Mouse (Mus musculus) frontal cortex, postnatal 36 days (tissue): ENCODE results near the gene Erich3.
"Not testable (repeated sequence)": the region's sequence is repeated elsewhere in the genome, so short reads cannot be mapped to it uniquely, and the experiment has no call there.

Experiments
- DNase-seq, 2 experiments: peaks; one replicate each; pipeline ENCODE4 v3.0.0; 2022; ENCODE audit warnings: low spot score in 2 of 2

Gene Erich3

DNA sequence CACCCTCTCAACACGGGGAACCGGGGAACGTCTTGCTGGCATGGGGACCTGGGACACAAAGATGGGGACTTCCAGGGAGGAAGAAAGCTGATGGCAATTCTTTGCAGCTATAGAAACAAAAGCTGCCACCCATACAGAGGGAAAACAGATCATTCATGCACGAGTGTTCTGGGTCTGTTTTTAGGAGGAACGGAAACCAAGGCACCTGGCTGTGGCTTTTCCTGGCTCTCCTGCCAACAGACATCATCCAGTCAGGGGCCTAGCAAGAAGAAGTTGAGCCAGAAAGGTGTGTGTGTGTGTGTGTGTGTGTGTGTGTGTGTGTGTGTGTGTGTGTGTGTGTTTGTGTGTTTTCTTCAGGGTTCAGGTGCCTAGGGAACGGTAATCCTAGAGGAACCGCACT, at the start of gene Erich3:
TSS of gene Erich3 (plus strand) at position 315 of the 400 bp plus-strand sequence.
- DNase-seq, result no peak

DNA sequence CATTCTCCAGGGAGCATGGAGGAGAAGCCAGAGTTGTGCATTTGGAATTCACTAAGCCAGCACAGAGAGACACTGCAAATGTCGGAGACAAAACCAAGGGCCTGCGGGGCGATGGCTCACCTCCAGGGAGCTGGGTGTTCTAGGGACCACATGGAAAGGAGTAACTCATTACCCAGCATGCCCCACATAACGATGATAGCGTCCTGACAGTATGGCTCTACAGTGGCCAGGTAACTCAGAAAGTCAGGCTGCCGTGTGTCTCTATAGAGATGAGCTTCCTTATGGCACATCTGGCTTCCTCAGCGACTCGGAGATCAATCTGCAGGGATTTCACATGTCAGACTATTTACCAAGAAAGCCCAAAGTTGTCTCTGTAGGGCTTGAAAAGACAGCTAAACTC, 48.9 kb upstream of the Erich3 start:
- no peak for DNase-seq

DNA sequence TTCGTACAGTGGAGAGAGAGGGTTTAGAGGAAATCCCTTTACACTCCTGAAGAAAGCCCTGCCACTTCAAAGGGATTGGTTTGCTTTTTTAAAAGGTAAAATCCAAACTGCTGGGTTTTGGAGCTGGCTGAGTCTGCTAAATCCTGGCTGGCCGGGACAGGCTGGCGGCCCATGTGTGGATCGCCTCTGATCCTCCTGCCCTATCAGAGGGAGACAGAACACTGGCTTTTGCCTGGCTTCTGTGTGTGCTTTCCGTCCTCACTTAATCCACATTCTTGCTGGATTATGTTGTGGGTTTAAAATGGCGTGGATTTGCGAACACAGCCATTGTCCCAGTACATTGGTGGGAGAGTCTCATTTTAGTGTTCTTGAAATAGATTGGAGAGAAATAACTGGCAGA, 48.4 kb upstream of the Erich3 start:
- no peak for DNase-seq

DNA sequence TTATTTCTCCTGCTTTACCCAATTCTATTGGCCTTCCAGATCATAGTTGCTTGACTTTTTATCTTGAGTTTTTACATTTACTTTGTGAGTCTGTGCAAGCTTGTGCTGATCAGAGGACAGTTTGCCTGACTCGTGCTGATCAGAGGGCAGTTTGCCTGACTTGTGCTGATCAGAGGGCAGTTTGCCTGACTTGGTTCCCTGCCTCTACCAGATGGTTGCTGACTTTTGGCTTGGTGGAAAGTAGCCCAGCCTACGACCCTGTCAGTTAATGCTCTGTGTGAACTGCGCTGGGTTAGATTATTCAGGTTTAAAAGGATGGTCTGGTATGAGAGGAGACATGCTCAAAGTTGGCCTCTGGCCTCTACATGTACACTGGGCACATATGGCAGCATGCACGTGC, 47.6 kb upstream of the Erich3 start:
- no peak for DNase-seq

GRCm38 (mm10) chr3:154628284-154628683, 35.4 kb upstream of the Erich3 start:
- no peak for DNase-seq

- DNase-seq, result not testable (repeated sequence)
Measured at GRCm38 (mm10) chr3:154631281-154631680, 32.4 kb upstream of the Erich3 start.

DNA sequence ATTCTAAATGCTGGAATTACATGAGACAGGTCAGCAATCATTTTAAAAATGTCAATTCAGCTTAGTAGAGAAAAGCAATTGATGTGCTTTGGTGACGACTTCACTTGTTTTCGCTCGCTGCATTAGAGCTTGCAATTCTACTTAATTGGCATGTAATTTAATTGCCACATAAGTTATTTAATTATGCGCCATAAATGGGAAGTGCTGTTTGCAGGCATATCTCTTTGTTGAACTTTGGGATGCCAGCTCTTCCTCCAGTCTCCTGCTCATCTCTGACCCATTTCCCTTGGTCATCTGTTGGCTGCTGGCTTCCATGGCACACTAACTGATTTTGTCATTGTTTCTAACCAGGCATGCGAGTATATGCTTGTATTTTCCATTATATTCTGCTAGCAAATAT, 30.6 kb upstream of the Erich3 start:
- no peak for DNase-seq

- DNase-seq, result peak; percentile 33 to 42
Measured at GRCm38 (mm10) chr3:154646638-154647442, 16.8 kb upstream of the Erich3 start.

- no peak for DNase-seq
Measured at GRCm38 (mm10) chr3:154647443-154647780, 16.2 kb upstream of the Erich3 start.

GRCm38 (mm10) chr3:154649411-154650285, 14.0 kb upstream of the Erich3 start:
- DNase-seq, result no peak

- peak; percentile 58 to 83 for DNase-seq
Measured at GRCm38 (mm10) chr3:154651192-154651821, 12.4 kb upstream of the Erich3 start.

DNA sequence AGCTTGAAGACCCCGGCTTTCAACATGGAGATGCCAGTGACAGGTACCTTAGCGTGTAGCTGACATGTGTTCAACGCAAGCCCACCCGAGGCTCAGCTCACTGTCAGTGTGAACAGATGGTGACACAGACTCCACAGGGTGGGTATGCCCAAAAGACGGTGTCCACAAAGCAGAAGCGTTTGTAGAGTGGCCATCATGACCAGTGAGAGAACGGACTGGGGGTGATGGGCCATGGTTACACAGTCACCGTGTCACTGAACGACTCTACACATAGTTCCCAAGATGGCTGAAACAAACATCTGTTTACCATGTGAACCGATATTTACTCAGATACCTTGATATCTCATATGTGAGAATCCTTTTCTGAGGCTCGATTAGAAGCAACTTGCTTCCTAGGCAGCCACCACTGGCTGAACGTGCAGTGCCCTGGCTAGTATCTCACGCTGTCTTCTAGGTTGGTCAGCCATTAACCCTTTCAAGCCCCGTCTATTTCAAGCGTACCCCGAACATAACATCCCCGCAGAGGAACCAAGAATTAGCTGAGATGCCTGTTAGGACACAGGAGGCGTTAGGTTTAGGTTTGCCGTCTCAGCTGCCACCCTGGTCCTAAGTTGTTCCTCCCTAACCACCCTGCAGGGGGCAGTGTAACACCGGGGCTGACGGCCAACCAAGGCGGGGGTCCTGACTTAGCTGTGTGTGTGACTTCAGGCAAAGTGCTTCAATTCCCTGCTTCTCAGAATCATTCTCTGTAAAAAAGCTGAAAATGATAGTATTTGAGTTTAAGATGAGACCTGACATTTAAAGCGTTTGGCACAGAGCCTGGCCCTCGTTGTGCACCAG, 10.9 kb upstream of the Erich3 start:
- DNase-seq, result peak; percentile 85 to 86

DNA sequence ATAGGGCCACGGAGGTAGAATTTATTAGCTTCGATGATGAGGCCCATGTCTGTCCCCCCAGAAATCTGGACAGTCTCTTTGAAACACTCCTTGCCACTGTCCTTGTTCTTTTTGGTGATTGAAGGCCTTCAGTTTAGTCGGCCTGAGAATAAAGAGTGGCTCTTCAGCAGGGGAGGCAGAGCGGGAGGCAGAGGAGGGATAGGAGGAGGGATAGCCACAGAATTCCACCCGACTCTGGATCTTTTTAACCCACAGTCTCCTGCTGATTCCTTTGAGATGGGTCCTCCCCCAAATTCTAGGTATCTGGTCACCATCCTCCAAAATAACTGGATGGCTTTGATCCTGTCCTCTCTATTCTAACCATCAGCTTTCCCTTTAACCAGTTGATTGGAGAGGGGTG, 10.2 kb upstream of the Erich3 start:
- no peak for DNase-seq

DNA sequence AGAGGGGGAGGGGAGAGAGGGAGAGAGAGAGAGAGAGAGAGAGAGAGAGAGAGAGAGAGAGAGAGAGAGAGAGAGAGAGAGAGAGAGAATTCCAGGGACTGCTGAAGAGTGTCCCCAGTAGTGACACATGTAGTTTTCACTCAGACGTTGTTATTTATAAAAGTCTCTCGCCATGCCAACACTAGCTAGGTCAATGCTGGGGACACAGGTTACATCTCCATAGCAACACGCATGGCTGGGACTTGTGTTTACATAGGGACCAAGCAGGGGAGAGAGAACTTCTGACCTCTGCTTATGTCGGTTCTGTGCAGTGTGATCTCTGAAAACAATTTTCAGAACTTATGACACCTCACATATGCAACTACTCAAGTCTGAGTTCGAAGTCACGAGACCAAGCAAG, 9.4 kb upstream of the Erich3 start:
- no peak for DNase-seq

DNA sequence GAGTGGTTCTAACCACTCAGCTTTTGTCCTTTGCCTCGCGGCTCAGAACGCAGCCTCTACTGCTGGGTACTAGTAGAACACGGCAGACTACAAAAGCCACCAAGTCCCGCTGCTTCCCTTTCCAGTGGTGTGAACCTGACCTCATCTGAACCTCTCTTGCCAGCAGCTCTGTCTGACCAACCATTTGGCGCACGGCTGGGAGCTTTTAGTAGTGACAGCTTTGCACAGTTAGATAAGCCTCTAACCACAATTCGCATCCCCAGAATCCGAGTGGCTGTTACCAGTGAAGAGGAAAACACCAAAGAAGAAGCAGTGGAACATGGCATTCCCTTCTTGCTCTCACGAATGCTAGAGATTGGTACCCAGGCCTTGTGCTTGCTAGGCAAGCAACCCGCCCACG, 8.8 kb upstream of the Erich3 start:
- no peak for DNase-seq

DNA sequence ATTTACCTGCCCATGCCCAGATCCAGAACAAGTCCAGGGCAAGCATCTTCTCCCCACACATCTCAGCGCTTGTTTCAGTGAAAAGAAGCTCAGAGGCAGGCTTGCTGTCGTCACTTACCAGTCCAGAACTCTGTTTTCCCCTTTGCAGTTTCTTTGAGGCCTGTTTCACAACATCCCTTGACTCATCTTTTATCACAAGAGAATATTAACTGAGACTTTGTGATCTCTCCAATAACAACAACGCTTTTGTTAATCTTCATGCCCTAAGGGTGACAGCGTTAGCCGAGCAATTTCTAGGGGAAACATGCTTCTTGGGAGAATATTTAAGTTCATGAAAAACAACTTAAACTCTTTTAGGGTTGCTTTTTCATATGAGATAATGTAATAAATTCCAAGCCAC, 7.9 kb upstream of the Erich3 start:
- DNase-seq, result no peak

DNA sequence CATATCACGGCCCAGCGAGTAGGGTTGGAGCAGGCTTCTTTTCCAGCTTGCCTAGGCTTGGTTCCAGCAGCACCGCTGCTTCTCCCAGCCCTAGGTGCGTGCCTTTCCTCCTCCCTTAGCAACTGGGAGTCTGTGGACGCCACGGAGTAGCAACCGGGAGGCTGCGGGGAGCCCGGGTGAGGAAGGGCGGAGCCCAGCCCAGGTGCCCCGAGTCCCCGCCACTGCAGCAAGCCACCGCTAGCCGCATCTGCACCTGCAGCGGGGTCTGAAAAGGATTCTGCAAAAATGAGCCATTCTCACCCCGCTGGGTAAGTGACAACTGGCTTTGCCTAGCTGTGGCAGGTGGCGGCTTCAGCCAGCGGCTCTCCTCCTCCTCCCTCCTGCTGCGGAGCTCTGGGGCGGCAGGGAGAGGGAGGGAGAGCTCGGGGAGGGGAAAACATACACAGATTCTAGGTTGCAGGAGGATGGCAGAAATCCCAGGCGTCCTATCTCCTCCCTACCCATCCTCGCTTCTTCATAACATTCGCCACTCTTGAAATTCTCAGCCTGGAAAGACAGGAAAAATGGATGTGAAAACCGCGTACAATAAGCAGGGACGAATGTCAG, 420 bp downstream of the Erich3 start:
- DNase-seq, result peak; percentile 81 to 84

DNA sequence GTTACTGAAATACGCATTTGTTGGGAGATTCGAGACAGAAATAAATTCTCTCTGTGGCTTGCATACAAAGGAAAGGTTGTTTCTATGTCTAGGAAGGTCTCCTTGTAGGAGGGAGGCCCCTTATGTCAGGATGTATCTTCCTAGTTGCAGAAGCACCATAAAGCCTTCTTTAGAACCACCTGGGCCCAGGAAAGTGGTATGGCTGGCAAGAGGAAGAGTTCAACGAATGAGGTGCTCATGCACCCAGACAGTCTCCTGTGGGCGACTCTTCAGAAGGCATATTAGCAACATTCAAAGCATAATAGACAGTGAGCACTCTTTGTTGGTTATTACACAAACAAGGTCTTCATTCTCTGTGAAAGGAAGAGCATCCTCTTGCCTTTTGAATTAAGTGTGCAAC, 977 bp downstream of the Erich3 start:
- DNase-seq, result no peak

GRCm38 (mm10) chr3:154668485-154668884, 4.8 kb downstream of the Erich3 start:
- DNase-seq, result peak in 1 of 2 experiments; percentile 41

GRCm38 (mm10) chr3:154670584-154670983, 6.9 kb downstream of the Erich3 start:
- no peak for DNase-seq

GRCm38 (mm10) chr3:154671013-154671412, 7.4 kb downstream of the Erich3 start:
- DNase-seq, result no peak
